Mouse (Mus musculus): ENCODE measurements around the gene Ism1. TPM values are rescaled to one million over a fixed set of nuclear protein-coding genes. Genes with fewer than 3 reads are reported as not detected.

Ism1 gene
- polyA plus RNA-seq, 1 experiment from 2014 or later = 0.56 TPM

- no peak overlapping the region for H3K9ac ChIP-seq (ENCODE audit: low read length)
- H3K27me3 ChIP-seq (ENCODE audit: control insufficient read depth, insufficient read depth, low read length) = no peaks in the 10 kb centered on the region
- no peaks in the 10 kb centered on the region for H3K36me3 ChIP-seq (ENCODE audit: control insufficient read depth, insufficient read depth, low read length)
- H3K4me2 ChIP-seq = no peak overlapping the region
- WGBS = 83% methylated on average over 3 of the region's 3 CpGs
- DNase-seq (ENCODE audit: low spot score, missing footprints) = no peak
- no peaks in the 10 kb centered on the region for H3K9me3 ChIP-seq (ENCODE audit: control insufficient read depth, low read length)
- ATAC-seq (ENCODE audit: low FRiP score) = no peak
- no peak overlapping the region for H3K27ac ChIP-seq (ENCODE audit: low read depth, low read length)
- no peak overlapping the region for H3K4me3 ChIP-seq (ENCODE audit: low read depth, low read length)
- H3K4me1 ChIP-seq (ENCODE audit: control insufficient read depth, insufficient read depth, low read length) = no peaks in the 10 kb centered on the region
These were observed 27.0 kb downstream of the Ism1 start for GRCm38 (mm10) chr2:139704951-139705350.

- Histone ChIP-seq H3K4me2 (no peak overlapping the region), H3K27ac (ENCODE audit: low read depth, low read length) (no peak overlapping the region), H3K9me3 (ENCODE audit: control insufficient read depth, low read length) (no peaks in the 10 kb centered on the region), H3K4me3 (ENCODE audit: low read depth, low read length) (no peak overlapping the region), H3K9ac (ENCODE audit: low read length) (no peak overlapping the region), H3K36me3 (ENCODE audit: control insufficient read depth, insufficient read depth, low read length) (no peaks in the 10 kb centered on the region), H3K27me3 (ENCODE audit: control insufficient read depth, insufficient read depth, low read length) (no peaks in the 10 kb centered on the region), H3K4me1 (ENCODE audit: control insufficient read depth, insufficient read depth, low read length) (no peaks in the 10 kb centered on the region)
- ATAC-seq (ENCODE audit: low FRiP score) (no peak), DNase-seq (ENCODE audit: low spot score, missing footprints) (no peak)
- WGBS = 61% methylated on average over 6 of the region's 6 CpGs
These were observed 30.4 kb downstream of the Ism1 start for GRCm38 (mm10) chr2:139708194-139708899.

GRCm38 (mm10) chr2:139711640-139712039 is 33.7 kb downstream of the Ism1 start:
- H3K9ac ChIP-seq (ENCODE audit: low read length) = no peak overlapping the region
- H3K27ac ChIP-seq (ENCODE audit: low read depth, low read length) = no peak overlapping the region
- ATAC-seq (ENCODE audit: low FRiP score) = no peak
- no peaks in the 10 kb centered on the region for H3K4me1 ChIP-seq (ENCODE audit: control insufficient read depth, insufficient read depth, low read length)
- 45% methylated on average over 3 of the region's 3 CpGs for WGBS
- no peaks in the 10 kb centered on the region for H3K27me3 ChIP-seq (ENCODE audit: control insufficient read depth, insufficient read depth, low read length)
- no peak for DNase-seq (ENCODE audit: low spot score, missing footprints)
- no peak overlapping the region for H3K4me2 ChIP-seq
- no peaks in the 10 kb centered on the region for H3K9me3 ChIP-seq (ENCODE audit: control insufficient read depth, low read length)
- H3K36me3 ChIP-seq (ENCODE audit: control insufficient read depth, insufficient read depth, low read length) = no peaks in the 10 kb centered on the region
- H3K4me3 ChIP-seq (ENCODE audit: low read depth, low read length) = no peak overlapping the region

GRCm38 (mm10) chr2:139712046-139712445 is 34.1 kb downstream of the Ism1 start:
- Histone ChIP-seq H3K4me2 (no peak overlapping the region), H3K4me1 (ENCODE audit: control insufficient read depth, insufficient read depth, low read length) (no peaks in the 10 kb centered on the region), H3K27ac (ENCODE audit: low read depth, low read length) (no peak overlapping the region), H3K9ac (ENCODE audit: low read length) (no peak overlapping the region), H3K4me3 (ENCODE audit: low read depth, low read length) (no peak overlapping the region), H3K27me3 (ENCODE audit: control insufficient read depth, insufficient read depth, low read length) (no peaks in the 10 kb centered on the region), H3K9me3 (ENCODE audit: control insufficient read depth, low read length) (no peaks in the 10 kb centered on the region), H3K36me3 (ENCODE audit: control insufficient read depth, insufficient read depth, low read length) (no peaks in the 10 kb centered on the region)
- DNase-seq (ENCODE audit: low spot score, missing footprints) (no peak), ATAC-seq (ENCODE audit: low FRiP score) (no peak)
- 87% methylated on average over 10 of the region's 10 CpGs for WGBS

GRCm38 (mm10) chr2:139714206-139714605 is 36.2 kb downstream of the Ism1 start:
- no peak overlapping the region for H3K4me2 ChIP-seq
- no peak for ATAC-seq (ENCODE audit: low FRiP score)
- no peak overlapping the region for H3K9ac ChIP-seq (ENCODE audit: low read length)

GRCm38 (mm10) chr2:139717772-139718171 is 39.8 kb downstream of the Ism1 start:
- H3K4me3 ChIP-seq (ENCODE audit: low read depth, low read length) = no peak overlapping the region
- no peak overlapping the region for H3K27ac ChIP-seq (ENCODE audit: low read depth, low read length)
- no peaks in the 10 kb centered on the region for H3K36me3 ChIP-seq (ENCODE audit: control insufficient read depth, insufficient read depth, low read length)
- H3K27me3 ChIP-seq (ENCODE audit: control insufficient read depth, insufficient read depth, low read length) = no peaks in the 10 kb centered on the region
- 75% methylated on average over 1 of the region's 1 CpGs for WGBS
- no peak for DNase-seq (ENCODE audit: low spot score, missing footprints)
- no peak overlapping the region for H3K4me2 ChIP-seq
- no peaks in the 10 kb centered on the region for H3K4me1 ChIP-seq (ENCODE audit: control insufficient read depth, insufficient read depth, low read length)
- no peaks in the 10 kb centered on the region for H3K9me3 ChIP-seq (ENCODE audit: control insufficient read depth, low read length)
- no peak overlapping the region for H3K9ac ChIP-seq (ENCODE audit: low read length)
- ATAC-seq (ENCODE audit: low FRiP score) = no peak

More at GRCm38 (mm10) chr2:139714206-139714605, 36.2 kb downstream of the Ism1 start:
- no peaks in the 10 kb centered on the region for H3K36me3 ChIP-seq (ENCODE audit: control insufficient read depth, insufficient read depth, low read length)
- no peak for DNase-seq (ENCODE audit: low spot score, missing footprints)
- H3K9me3 ChIP-seq (ENCODE audit: control insufficient read depth, low read length) = no peaks in the 10 kb centered on the region
- WGBS = 81% methylated on average over 3 of the region's 3 CpGs
- H3K27me3 ChIP-seq (ENCODE audit: control insufficient read depth, insufficient read depth, low read length) = no peaks in the 10 kb centered on the region
- no peaks in the 10 kb centered on the region for H3K4me1 ChIP-seq (ENCODE audit: control insufficient read depth, insufficient read depth, low read length)
- no peak overlapping the region for H3K4me3 ChIP-seq (ENCODE audit: low read depth, low read length)
- H3K27ac ChIP-seq (ENCODE audit: low read depth, low read length) = no peak overlapping the region

GRCm38 (mm10) chr2:139722700-139723099 is 44.7 kb downstream of the Ism1 start:
- no peak overlapping the region for H3K4me3 ChIP-seq (ENCODE audit: low read depth, low read length)
- no peak overlapping the region for H3K4me2 ChIP-seq
- ATAC-seq (ENCODE audit: low FRiP score) = peak; percentile 78; the same call in 1 of the 2 replicates
- no peak overlapping the region for H3K27ac ChIP-seq (ENCODE audit: low read depth, low read length)
- H3K9ac ChIP-seq (ENCODE audit: low read length) = no peak overlapping the region
- peak; percentile 93 for DNase-seq (ENCODE audit: low spot score, missing footprints)
- WGBS = 0% methylated on average over 1 of the region's 1 CpGs
- H3K36me3 ChIP-seq (ENCODE audit: control insufficient read depth, insufficient read depth, low read length) = no peaks in the 10 kb centered on the region
- H3K4me1 ChIP-seq (ENCODE audit: control insufficient read depth, insufficient read depth, low read length) = no peaks in the 10 kb centered on the region
- H3K27me3 ChIP-seq (ENCODE audit: control insufficient read depth, insufficient read depth, low read length) = no peaks in the 10 kb centered on the region
- H3K9me3 ChIP-seq (ENCODE audit: control insufficient read depth, low read length) = no peaks in the 10 kb centered on the region

- 69% methylated on average over 3 of the region's 3 CpGs for WGBS
- Histone ChIP-seq H3K27me3 (ENCODE audit: control insufficient read depth, insufficient read depth, low read length) (no peaks in the 10 kb centered on the region), H3K36me3 (ENCODE audit: control insufficient read depth, insufficient read depth, low read length) (no peaks in the 10 kb centered on the region), H3K4me3 (ENCODE audit: low read depth, low read length) (no peak overlapping the region), H3K27ac (ENCODE audit: low read depth, low read length) (no peak overlapping the region), H3K4me2 (no peak overlapping the region), H3K9me3 (ENCODE audit: control insufficient read depth, low read length) (no peaks in the 10 kb centered on the region), H3K9ac (ENCODE audit: low read length) (no peak overlapping the region), H3K4me1 (ENCODE audit: control insufficient read depth, insufficient read depth, low read length) (no peaks in the 10 kb centered on the region)
- no peak for ATAC-seq (ENCODE audit: low FRiP score)
- no peak for DNase-seq (ENCODE audit: low spot score, missing footprints)
These were observed 45.3 kb downstream of the Ism1 start for GRCm38 (mm10) chr2:139723304-139723703.

GRCm38 (mm10) chr2:139724202-139724838 is 46.3 kb downstream of the Ism1 start:
- H3K27ac ChIP-seq (ENCODE audit: low read depth, low read length) = no peak overlapping the region
- H3K9me3 ChIP-seq (ENCODE audit: control insufficient read depth, low read length) = no peaks in the 10 kb centered on the region
- 80% methylated on average over 4 of the region's 4 CpGs for WGBS
- no peaks in the 10 kb centered on the region for H3K27me3 ChIP-seq (ENCODE audit: control insufficient read depth, insufficient read depth, low read length)
- no peak overlapping the region for H3K4me3 ChIP-seq (ENCODE audit: low read depth, low read length)
- ATAC-seq (ENCODE audit: low FRiP score) = no peak
- H3K36me3 ChIP-seq (ENCODE audit: control insufficient read depth, insufficient read depth, low read length) = no peaks in the 10 kb centered on the region
- H3K4me2 ChIP-seq = no peak overlapping the region
- no peak overlapping the region for H3K9ac ChIP-seq (ENCODE audit: low read length)
- DNase-seq (ENCODE audit: low spot score, missing footprints) = no peak
- no peaks in the 10 kb centered on the region for H3K4me1 ChIP-seq (ENCODE audit: control insufficient read depth, insufficient read depth, low read length)

Measured in midbrain, embryonic 11.5 days (tissue).